Mouse (Mus musculus): ENCODE measurements around the gene Stx1a. TPM values are rescaled to one million over a fixed set of nuclear protein-coding genes. Genes with fewer than 3 reads are reported as not detected.

Gene Stx1a
- polyA plus RNA-seq, 1 experiment from 2014 or later, result 12.1 TPM

DNA sequence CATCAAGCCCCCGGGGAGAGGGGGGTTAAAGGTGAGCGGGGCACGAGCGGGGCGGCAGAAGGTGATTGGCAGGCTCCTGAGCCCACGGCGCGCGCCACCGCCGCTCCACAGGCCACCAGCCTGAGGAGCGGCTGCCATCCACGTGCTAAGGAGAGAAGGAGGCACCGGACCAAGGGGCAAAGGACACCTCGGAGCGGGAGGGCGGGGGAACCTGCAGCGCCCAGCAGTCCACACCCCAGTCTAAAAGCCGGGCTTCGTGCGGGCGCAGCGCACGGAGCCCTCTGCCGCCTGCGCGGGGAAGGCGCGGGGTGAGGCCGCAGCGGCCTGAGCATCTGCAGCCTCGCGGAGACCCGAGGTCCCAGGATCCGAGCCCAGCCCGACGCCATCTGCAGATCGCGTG, 66.4 kb downstream of the Stx1a start, which contains the start of gene Mlxipl:
TSS of gene Mlxipl (plus strand) at position 238 of the 400 bp plus-strand sequence.
- Histone ChIP-seq H3K4me2 (peak within 1 kb of the TSS; percentile 35), H3K36me3 (no peaks in the 10 kb centered on the region), H3K27me3 (replicated peaks) (peaks cover 80% of the 10 kb centered on the region), H3K9me3 (replicated peaks) (no peaks in the 10 kb centered on the region), H3K4me1 (replicated peaks) (0 out of 2 replicates have a peak, but pooled peaks cover 2% of the 10 kb centered on the region), H3K9ac (0 out of 2 replicates have a peak within 1 kb of the TSS, but pooled peaks have one; percentile 4), H3K27ac (ENCODE audit: poor library complexity, severe bottlenecking) (no peak within 1 kb of the TSS), H3K4me3 (peak within 1 kb of the TSS; percentile 9)
- WGBS, result 3% methylated on average over 39 of the region's 39 CpGs
- no peak for ATAC-seq (ENCODE audit: insufficient number of reproducible peaks, low FRiP score)

Other genes starting within 250 kb of the Stx1a start
- gene Tmem270, start 116.7 kb upstream of the Stx1a start, polyA plus RNA-seq (2016; fragmentation: Nextera tagmentation; extraction: Ambion mirVana), result not detected in 2 replicates
- gene Cldn13, start 108.0 kb upstream of the Stx1a start, polyA plus RNA-seq (2016; fragmentation: Nextera tagmentation; extraction: Ambion mirVana), result 5.4 and 10.0 TPM in 2 replicates
- 8.6 and 11.1 TPM in 2 replicates for gene Mettl27, start 91.1 kb upstream of the Stx1a start, polyA plus RNA-seq (2016; fragmentation: Nextera tagmentation; extraction: Ambion mirVana)
- gene Cldn4, start 76.5 kb upstream of the Stx1a start, polyA plus RNA-seq (2016; fragmentation: Nextera tagmentation; extraction: Ambion mirVana), result 1.0 and 1.1 TPM in 2 replicates
- gene Cldn3, start 37.3 kb upstream of the Stx1a start, polyA plus RNA-seq (2016; fragmentation: Nextera tagmentation; extraction: Ambion mirVana), result 2.5 and 3.2 TPM in 2 replicates
- gene Abhd11, start 14.3 kb upstream of the Stx1a start, polyA plus RNA-seq (2016; fragmentation: Nextera tagmentation; extraction: Ambion mirVana), result 58.1 and 58.3 TPM in 2 replicates
- gene Dnajc30, start 40.7 kb downstream of the Stx1a start, polyA plus RNA-seq (2016; fragmentation: Nextera tagmentation; extraction: Ambion mirVana), result 25.0 and 28.4 TPM in 2 replicates
- gene Bud23, start 41.5 kb downstream of the Stx1a start, polyA plus RNA-seq (2016; fragmentation: Nextera tagmentation; extraction: Ambion mirVana), result 63.6 and 68.5 TPM in 2 replicates
- 4.4 and 4.7 TPM in 2 replicates for gene Vps37d, start 54.8 kb downstream of the Stx1a start, polyA plus RNA-seq (2016; fragmentation: Nextera tagmentation; extraction: Ambion mirVana)
- gene Mlxipl, start 66.4 kb downstream of the Stx1a start, polyA plus RNA-seq (2016; fragmentation: Nextera tagmentation; extraction: Ambion mirVana), result 0.59 and 1.0 TPM in 2 replicates
- 26.8 and 27.2 TPM in 2 replicates for gene Tbl2, start 126.2 kb downstream of the Stx1a start, polyA plus RNA-seq (2016; fragmentation: Nextera tagmentation; extraction: Ambion mirVana)
- gene Bcl7b, start 144.8 kb downstream of the Stx1a start, polyA plus RNA-seq (2016; fragmentation: Nextera tagmentation; extraction: Ambion mirVana), result 34.2 and 38.2 TPM in 2 replicates
- 37.2 and 38.4 TPM in 2 replicates for gene Baz1b, start 163.8 kb downstream of the Stx1a start, polyA plus RNA-seq (2016; fragmentation: Nextera tagmentation; extraction: Ambion mirVana)
- gene Fzd9, start 227.7 kb downstream of the Stx1a start, polyA plus RNA-seq (2016; fragmentation: Nextera tagmentation; extraction: Ambion mirVana), result 6.5 and 7.7 TPM in 2 replicates

Measured in heart, embryonic 12.5 days (tissue).